Mouse (Mus musculus): ENCODE measurements around the gene Myadm. TPM values are rescaled to one million over a fixed set of nuclear protein-coding genes. Genes with fewer than 3 reads are reported as not detected.
A peak's percentile ranks its signal among the peaks of the same experiment; 100 is the strongest.
"Not testable (repeated sequence)": the region's sequence is repeated elsewhere in the genome, so short reads cannot be mapped to it uniquely, and the experiment has no call there.

Myadm gene
- total RNA-seq, 2 experiments from 2014 or later, result 119 TPM

- peak in 1 of 2 experiments; percentile 51 for DNase-seq (ENCODE audit: low spot score in 2 of 2)
Measured at GRCm38 (mm10) chr7:3287186-3287585, 1.7 kb upstream of the Myadm start.

- peak; percentile 77 to 91 for DNase-seq (ENCODE audit: low spot score in 2 of 2)
Measured at GRCm38 (mm10) chr7:3290257-3291033, 1.6 kb downstream of the Myadm start.

DNA sequence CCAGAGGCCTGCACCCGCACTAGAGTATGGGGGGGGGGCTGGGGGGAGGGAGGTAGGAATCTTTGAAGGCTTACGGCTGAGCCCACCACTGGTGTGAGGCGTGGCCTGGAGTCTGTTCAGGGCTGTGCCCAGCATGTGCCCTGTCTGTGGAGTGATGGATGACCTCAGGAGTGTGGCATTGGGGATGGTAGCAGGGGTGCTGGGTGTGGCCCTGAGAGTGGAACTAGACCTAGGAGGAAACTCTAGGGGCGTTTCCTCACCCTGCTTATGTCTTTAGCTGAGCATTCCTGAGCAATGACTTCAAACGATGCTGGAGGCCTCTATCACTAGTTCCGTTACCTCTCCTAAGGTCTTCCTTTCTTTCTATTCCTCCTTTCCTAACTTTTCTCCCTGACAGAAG is 2.3 kb downstream of the Myadm start:
- DNase-seq (ENCODE audit: low spot score in 2 of 2), result no peak

DNA sequence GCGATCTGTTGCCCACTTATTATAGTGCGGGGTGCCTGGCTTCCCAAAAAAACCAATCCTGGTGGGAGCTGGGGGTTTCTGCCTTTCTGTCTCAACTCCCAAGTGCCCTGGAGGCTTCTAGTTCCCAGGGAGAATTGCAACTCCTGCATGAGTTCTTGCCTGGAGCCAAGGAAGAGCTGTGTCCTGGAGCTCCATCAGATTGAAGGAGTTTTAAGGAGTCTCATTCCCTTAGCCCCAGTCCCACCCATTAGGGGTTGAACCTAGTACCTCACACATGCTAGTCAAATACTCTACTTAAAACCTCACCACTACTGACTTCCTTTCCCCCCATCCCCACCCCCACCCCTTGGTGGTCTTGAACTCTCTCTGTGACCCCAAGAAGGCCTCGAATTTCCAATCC is 2.9 kb downstream of the Myadm start:
- DNase-seq (ENCODE audit: low spot score in 2 of 2), result no peak

DNA sequence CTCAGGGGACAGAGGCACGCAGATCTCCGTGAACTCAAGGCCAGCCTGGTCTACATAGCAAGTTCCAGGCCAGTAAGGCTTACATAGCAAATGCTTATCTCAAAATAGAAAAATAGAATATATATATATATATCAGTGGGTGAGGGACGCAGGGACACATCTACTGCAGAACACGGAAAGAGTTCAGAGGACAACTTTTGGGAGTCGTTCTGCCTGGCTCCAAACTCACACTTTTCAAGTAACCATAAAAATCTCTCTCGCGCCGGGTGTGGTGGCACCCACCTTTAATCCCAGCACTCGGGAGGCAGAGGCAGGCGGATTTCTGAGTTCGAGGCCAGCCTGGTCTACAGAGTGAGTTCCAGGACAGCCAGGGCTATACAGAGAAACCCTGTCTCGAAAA is 3.4 kb downstream of the Myadm start:
- DNase-seq (ENCODE audit: low spot score in 2 of 2), result not testable (repeated sequence)

DNA sequence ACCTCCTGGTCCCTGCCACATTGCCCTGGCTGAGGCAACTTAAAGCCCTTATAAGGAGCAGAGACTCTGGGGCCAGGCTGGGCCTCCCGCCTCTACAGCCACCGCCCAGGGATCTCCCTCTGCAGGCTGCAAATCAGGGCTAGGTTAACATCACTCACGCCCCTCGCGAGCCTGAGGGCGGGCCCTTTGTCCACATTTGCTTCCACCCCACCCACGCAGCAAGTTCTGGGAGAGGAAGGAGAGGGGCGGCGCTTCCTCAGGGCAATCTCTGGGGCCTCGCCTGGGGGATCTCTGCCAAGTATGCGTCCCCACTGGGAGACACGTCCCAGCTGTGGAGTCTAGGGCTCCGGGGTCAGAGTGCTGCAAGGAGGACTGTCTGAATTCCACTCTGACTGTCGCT is 3.9 kb downstream of the Myadm start:
- DNase-seq (ENCODE audit: low spot score in 2 of 2), result no peak

DNA sequence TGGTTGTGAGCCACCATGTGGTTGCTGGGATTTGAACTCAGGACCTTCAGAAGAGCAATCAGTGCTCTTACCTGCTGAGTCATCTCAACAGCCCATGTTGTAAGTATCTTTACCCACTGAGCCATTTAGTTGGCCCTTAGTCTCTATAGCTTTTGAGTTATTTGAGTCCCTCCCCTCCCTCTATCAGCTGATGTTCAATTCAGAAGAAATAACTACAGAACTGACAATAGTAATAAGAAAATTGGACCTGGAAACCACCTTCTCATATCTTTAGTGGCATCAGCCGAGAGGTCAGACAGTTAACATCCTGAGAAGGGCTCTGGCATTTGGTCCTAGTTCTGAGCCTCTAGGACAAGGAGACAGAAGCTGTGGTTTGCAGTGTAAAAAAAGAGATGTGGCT is 5.9 kb downstream of the Myadm start:
- no peak for DNase-seq (ENCODE audit: low spot score in 2 of 2)

GRCm38 (mm10) chr7:3295321-3296110 is 6.6 kb downstream of the Myadm start:
- no peak for DNase-seq (ENCODE audit: low spot score in 2 of 2)

GRCm38 (mm10) chr7:3296711-3297110 is 7.8 kb downstream of the Myadm start:
- DNase-seq (ENCODE audit: low spot score in 2 of 2), result no peak

- peak in 1 of 2 experiments; percentile 33 for DNase-seq (ENCODE audit: low spot score in 2 of 2)
Measured at GRCm38 (mm10) chr7:3299941-3300617, 11.2 kb downstream of the Myadm start.

DNA sequence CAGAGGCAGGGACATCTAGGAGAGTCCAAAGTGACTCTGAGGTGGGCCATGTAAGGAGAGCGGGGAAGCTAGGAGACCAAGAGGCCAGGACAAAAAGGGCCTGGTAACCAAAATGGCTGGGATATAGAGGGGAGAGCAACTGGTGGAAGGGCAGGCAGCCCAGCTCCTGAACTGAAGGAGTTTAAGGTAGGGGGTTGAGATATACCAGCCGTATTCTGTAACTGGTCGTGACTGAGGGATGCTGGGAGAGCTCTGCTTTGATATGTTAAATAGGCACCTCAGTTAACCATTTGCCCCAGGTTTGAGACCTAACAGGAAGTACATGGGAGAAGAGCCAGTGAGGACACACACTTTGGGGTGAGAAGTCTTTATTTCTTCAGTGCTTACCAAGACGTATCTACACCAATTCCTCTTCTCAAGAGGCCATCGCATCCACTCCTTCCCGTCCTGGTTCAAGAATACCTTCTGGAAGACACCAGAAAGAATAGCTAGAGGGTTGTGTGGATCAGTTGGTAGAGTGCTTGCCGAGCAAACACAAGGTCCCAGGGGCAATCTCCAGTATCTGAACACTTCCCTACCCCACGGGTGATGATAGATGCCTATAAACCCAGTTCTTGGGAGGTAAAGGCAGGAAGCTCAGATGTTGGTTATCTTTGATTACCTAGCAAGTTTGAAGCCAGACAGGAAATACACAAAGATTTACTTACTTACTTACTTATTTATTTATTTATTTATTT is 12.2 kb downstream of the Myadm start:
- no peak for DNase-seq (ENCODE audit: low spot score in 2 of 2)

- no peak for DNase-seq (ENCODE audit: low spot score in 2 of 2)
Measured at GRCm38 (mm10) chr7:3301628-3302555, 13.0 kb downstream of the Myadm start.

DNA sequence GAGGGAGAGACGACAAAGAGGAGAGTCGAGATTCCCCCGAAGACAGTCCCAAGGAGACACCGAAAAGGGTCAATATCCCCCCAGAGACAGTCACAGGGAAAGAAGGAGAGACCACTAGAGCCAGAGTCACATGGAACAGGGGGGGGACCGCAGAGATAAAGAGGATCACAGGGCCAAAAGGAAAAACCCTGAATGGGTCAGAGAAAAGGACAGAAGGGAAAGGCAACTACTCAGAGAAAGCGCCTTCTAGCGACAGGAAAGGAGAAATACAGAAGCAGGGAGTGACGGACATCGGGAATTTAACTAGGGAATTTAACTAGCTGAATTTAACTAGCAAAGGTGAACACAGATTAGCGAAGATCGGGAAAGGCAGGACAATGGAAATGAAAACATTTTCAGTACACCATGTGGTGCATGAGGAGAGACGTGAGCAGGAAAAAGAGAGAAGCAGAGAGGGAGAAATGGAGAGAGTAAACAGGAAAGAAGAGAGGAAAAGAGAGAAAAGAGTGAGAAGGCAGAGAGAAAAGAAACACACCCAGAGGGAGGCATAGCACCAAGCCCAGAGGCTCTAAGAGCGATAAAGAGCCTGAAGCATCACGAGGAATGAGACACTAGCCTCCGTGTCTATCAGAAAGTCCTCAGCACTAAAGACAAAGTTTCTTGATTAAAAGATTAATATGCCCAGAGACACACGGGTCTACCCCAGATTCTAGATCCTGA is 13.8 kb downstream of the Myadm start:
- peak in 1 of 2 experiments; percentile 49 for DNase-seq (ENCODE audit: low spot score in 2 of 2)

DNA sequence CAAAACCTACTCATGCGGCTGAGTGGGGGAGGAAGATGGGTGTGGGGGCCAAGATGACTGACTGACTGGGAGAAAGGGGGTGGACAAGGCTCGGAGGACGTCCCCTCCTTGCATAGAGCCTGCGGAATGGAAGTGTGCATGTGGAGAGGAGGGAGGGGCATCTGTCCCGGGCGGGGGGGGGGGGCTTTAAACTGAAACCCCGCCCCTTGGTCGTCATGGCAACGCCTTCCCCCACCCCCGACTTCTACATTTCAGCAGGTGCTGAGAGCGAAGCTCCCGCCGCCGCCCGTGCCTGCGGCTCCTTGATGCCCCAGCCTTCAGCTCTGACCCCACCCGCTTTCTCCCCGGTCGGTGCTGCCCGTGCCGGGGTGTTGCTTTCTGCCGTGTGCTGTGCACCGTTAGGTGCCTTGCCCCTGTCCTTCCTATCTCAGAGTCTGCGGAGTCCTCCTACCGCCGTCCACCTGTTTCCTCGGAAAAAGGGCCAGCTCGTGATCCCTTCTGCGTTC is 14.4 kb downstream of the Myadm start:
- DNase-seq (ENCODE audit: low spot score in 2 of 2), result peak; percentile 57 to 67

DNA sequence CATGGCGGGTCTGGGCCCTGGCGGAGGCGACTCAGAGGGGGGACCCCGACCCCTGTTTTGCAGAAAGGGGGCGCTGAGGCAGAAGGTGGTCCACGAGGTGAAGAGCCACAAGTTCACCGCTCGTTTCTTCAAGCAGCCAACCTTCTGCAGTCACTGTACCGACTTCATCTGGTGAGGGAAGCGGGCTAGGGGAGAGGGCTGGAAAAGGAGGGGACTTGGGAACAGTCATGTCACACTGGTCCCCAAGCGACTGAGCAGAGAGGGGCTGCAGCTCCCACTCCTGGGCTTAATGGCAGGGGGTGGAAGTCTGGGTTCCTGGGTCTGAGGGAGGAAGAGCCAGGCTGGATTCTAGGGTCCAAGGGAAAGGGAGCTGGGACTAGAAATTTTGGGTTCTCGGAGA is 14.9 kb downstream of the Myadm start:
- no peak for DNase-seq (ENCODE audit: low spot score in 2 of 2)

DNA sequence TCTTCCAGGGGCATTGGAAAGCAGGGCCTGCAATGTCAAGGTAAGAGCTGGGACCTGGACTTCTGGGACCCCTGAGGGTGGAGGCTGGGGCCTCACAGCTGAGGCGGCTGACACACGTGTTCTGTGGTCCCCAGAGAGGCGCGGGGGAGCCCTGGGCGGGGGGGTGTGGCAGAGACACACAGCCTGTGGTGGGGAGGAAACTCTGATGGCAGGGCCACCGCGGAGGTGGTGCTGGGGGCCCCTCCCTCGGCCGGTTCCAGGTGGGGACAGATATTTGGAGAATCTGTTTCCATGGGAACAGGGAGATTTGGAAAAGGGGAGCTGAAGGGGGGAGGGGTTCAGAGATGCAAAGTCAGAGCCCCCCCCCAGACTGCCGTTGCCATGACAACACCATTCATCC is 15.4 kb downstream of the Myadm start:
- DNase-seq (ENCODE audit: low spot score in 2 of 2), result peak; percentile 42 to 49

DNA sequence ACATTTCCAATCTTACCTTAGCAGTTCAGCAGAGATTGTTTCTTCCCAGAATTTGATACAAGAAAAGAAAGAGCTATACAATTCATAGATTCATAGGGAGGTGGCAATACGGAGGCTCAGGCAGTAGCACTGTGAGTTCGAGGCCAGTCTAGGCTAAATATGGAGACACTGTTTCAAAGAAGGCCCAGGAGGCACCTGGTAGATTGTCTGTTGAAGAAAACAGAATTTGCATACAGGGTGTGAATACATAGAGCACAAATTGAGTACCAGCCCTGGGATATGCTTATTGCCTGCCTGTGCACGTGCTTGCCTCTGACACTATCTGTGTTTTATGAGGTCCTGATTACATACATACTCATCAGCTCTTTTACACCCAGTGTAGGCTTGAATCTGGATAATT is 17.5 kb downstream of the Myadm start:
- no peak for DNase-seq (ENCODE audit: low spot score in 2 of 2)

GRCm38 (mm10) chr7:3308646-3309045 is 19.8 kb downstream of the Myadm start:
- DNase-seq (ENCODE audit: low spot score in 2 of 2), result no peak

GRCm38 (mm10) chr7:3310233-3310632 is 21.4 kb downstream of the Myadm start:
- DNase-seq (ENCODE audit: low spot score in 2 of 2), result no peak
